Mouse (Mus musculus): Measurements from ENCODE around the gene Wdr70. TPM values are rescaled to one million over a fixed set of nuclear protein-coding genes. Genes with fewer than 3 reads are reported as not detected.

Gene Wdr70
- polyA plus RNA-seq, 1 experiment from 2014 or later: 92.2 TPM

DNA sequence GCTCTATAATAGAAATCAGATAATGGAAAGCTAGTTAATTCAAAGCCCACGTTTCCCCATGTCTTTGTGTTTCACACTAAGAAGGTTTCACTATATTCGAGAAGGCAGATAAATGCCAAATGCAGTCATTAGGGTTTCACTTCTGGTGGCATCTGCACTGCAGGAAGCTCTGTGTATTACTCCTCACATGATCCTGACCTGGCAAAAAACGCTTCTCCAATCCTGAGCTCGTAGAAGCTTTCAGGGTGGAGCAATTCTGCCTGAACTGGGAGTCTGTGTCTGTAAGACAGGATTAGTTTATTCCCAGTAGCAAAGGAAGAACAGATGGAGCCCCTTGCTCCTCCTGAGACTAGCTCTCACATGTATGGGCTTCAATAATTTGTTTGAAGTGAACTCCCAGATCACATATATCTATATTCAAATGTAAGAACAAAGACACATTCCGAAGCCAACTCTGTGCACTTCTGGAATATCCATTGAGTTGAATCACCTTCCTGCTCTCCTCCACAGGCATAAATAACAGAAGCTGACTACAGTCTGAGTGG lies 192.4 kb downstream of the Wdr70 start:
- 86% methylated on average over 5 of the region's 5 CpGs for WGBS
- H3K27me3 ChIP-seq (ENCODE audit: low read depth, poor library complexity, severe bottlenecking): no peaks in the 10 kb centered on the region
- no peak for DNase-seq (ENCODE audit: low spot score)
- peaks cover 9% of the 10 kb centered on the region; the same call in 1 of the 2 replicates for H3K36me3 ChIP-seq
- H3K4me3 ChIP-seq: no peak overlapping the region
- no peaks in the 10 kb centered on the region; the same call in 1 of the 2 replicates for H3K4me1 ChIP-seq
- H3K9me3 ChIP-seq (replicated peaks): no peaks in the 10 kb centered on the region; the same call in 1 of the 2 replicates
- no peak overlapping the region for H3K27ac ChIP-seq (replicated peaks)

DNA sequence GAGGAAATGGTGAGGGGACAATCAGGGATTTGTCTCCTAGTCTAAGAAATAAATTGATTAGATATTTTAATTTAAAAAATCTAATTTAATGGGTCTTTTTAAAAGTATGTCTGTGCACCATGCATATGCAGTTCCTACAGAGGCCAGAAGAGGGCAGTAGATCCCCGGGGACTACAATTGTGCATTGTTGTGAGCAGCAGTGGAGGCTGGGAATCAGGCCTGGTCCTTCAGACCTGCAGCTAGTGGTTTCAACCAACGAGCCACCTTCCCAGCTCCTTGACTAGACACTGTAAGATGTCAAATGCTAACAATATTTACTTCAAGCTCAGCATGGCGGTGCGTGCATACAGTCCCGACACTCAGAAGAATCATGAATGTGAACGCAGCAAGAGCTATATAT lies 199.7 kb downstream of the Wdr70 start:
- no peak for DNase-seq (ENCODE audit: low spot score)
- H3K4me1 ChIP-seq: no peaks in the 10 kb centered on the region
- H3K27ac ChIP-seq (replicated peaks): no peak overlapping the region
- H3K9me3 ChIP-seq (replicated peaks): no peaks in the 10 kb centered on the region; the same call in 1 of the 2 replicates
- no peaks in the 10 kb centered on the region for H3K36me3 ChIP-seq
- no peaks in the 10 kb centered on the region for H3K27me3 ChIP-seq (ENCODE audit: low read depth, poor library complexity, severe bottlenecking)
- WGBS: 95% methylated on average over 6 of the region's 6 CpGs
- H3K4me3 ChIP-seq: no peak overlapping the region

DNA sequence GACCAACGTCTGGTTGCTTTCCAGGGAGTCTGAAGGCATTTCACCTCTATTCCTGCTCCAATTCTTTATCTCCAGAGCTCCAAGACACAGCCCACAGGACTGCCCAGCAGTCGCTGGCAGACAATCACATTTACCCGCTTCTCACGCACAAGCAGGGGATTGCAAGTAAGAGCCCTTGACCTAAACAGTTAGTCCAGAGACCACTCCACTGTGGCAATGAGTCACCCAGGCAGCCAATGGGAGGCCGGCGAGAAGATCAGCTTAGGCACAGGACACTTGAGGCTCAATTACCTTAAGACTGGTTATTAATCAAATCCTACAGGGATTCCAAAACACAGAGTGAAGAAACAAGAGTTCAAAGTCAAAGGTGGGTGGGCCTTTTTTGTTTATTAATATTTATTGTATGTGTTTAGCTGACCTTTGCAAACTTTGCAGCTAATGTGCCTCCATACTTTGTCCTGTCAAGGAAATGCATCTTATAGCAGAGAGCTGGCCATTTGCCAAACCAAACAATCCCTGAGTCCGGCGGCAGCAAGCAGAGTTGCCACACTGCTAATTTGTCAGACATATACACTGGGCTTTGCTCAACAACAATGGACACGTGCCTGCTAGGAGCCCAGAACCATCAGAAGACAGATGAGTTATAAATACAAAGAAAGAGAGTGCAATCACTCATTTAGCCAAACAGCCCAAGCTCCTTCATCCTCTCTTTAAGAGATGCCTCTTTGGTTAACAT lies 207.3 kb downstream of the Wdr70 start:
- WGBS: 74% methylated on average over 9 of the region's 9 CpGs
- DNase-seq (ENCODE audit: low spot score): no peak
- peak overlapping the region; percentile 46 for H3K27ac ChIP-seq (replicated peaks)

DNA sequence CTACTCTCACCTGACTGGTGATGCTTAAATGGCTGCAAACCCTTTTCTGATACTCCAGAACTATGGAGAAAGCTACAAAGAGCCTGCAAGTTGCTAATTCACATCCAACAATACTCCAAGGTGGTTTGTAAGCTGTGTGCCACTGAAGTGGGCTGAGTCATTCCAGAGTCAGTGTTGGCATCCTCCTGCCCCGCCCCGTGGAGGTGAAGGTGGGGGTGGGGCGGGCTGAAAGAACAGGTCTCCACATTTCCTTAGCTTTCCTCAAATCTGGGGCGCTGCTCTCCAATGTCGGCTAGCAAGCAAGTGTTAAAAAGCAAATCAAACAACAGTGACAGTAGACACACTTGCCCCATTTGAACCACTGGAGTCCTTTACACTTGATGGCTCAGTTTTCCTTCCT lies 208.7 kb downstream of the Wdr70 start:
- 0 out of 2 replicates have a peak, but pooled peaks cover 4% of the 10 kb centered on the region for H3K36me3 ChIP-seq
- WGBS: 70% methylated on average over 5 of the region's 5 CpGs
- no peak for DNase-seq (ENCODE audit: low spot score)
- H3K4me1 ChIP-seq: peaks cover 52% of the 10 kb centered on the region
- H3K27me3 ChIP-seq (ENCODE audit: low read depth, poor library complexity, severe bottlenecking): peaks cover 39% of the 10 kb centered on the region
- no peaks in the 10 kb centered on the region for H3K9me3 ChIP-seq (replicated peaks)
- H3K4me3 ChIP-seq: no peak overlapping the region
- H3K27ac ChIP-seq (replicated peaks): peak overlapping the region; percentile 71

More for the DNA sequence above, 207.3 kb downstream of the Wdr70 start:
- H3K9me3 ChIP-seq (replicated peaks): no peaks in the 10 kb centered on the region
- no peaks in the 10 kb centered on the region for H3K36me3 ChIP-seq
- no peak overlapping the region for H3K4me3 ChIP-seq
- peaks cover 46% of the 10 kb centered on the region for H3K4me1 ChIP-seq
- H3K27me3 ChIP-seq (ENCODE audit: low read depth, poor library complexity, severe bottlenecking): peaks cover 28% of the 10 kb centered on the region

DNA sequence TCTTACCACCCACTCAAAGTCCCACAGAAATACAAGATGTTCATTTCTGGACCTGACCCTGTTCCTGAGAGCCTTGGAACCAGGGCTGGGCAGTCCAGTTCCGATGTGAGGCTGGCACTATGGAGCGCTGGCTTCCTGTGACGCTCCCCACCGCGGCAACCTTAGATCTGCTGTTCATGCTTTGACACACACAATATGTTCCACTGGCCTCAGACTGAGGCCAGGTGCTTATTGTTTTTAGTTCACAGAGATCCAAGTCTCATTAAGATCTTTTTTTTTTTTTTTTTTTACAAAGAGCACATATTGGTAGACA lies 209.7 kb downstream of the Wdr70 start:
- no peaks in the 10 kb centered on the region for H3K9me3 ChIP-seq (replicated peaks)
- H3K27ac ChIP-seq (replicated peaks): peak overlapping the region; percentile 75
- no peak overlapping the region for H3K4me3 ChIP-seq
- H3K27me3 ChIP-seq (ENCODE audit: low read depth, poor library complexity, severe bottlenecking): peaks cover 39% of the 10 kb centered on the region
- peaks cover 59% of the 10 kb centered on the region for H3K4me1 ChIP-seq
- peaks cover 4% of the 10 kb centered on the region; the same call in 1 of the 2 replicates for H3K36me3 ChIP-seq
- no peak for DNase-seq (ENCODE audit: low spot score)
- WGBS: 59% methylated on average over 5 of the region's 5 CpGs

DNA sequence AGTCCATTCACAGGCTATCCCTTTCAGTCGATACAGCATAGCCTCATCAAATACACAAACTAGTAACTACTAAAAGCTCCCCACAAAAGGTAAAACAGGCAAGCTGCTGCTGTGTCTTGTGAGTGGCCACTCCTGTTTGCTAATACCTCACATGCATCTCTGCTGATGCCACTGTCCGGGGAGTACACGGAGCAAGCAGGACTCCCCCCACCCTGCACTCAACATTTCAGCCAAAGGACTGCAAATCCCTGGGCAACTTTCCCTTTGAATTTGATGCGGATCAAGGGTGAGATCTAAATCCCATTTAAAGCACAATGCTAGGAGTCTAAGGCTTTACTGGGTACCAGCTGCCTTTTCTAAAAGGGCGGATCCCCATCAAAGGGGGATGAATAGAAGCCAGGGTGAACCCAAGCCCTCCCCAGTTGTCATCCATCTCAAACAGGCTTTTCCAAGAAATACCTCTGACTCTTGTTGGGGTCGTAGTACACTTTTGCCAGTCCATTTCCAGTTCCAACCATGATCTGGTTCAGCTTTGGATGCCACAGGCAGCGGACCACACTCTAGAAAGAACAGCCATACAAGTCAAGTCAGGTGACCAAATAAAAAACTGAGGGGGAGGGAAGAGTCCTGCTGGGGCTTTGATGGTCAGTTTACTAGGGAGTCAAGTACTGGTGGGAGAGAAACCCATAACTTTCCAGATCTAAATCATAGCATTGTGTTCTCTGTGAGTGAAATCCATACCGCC lies 210.2 kb downstream of the Wdr70 start:
- Histone ChIP-seq H3K4me1 (peaks cover 59% of the 10 kb centered on the region), H3K36me3 (peaks cover 9% of the 10 kb centered on the region), H3K9me3 (replicated peaks) (no peaks in the 10 kb centered on the region), H3K27ac (replicated peaks) (peak overlapping the region; percentile 75), H3K27me3 (ENCODE audit: low read depth, poor library complexity, severe bottlenecking) (peaks cover 39% of the 10 kb centered on the region), H3K4me3 (no peak overlapping the region)
- 33% methylated on average over 8 of the region's 8 CpGs for WGBS
- DNase-seq (ENCODE audit: low spot score): peak; percentile 58

DNA sequence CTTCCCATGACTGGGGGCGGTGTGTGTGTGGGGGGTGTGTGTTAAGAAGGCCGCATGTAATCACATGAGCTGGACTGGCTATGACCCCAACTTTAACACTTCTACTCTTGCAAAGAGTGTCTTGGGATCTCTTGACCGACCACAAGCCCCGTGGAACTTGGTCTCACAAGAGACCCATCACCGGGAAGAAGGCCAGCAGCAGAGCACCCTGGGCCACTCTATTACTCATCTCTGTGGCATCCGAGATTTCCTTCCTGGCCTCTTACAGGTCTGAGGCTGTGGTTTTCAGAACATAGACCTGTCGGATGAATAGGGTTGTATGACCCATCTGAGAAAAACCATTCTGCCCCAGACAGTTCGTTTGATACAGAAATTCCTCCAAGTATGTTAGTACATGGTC lies 212.4 kb downstream of the Wdr70 start:
- 0 out of 2 replicates have a peak, but pooled peaks cover 2% of the 10 kb centered on the region for H3K9me3 ChIP-seq (replicated peaks)
- peaks cover 52% of the 10 kb centered on the region for H3K4me1 ChIP-seq
- WGBS: 92% methylated on average over 8 of the region's 8 CpGs
- no peak overlapping the region for H3K4me3 ChIP-seq
- peaks cover 24% of the 10 kb centered on the region for H3K36me3 ChIP-seq
- H3K27ac ChIP-seq (replicated peaks): no peak overlapping the region
- no peak for DNase-seq (ENCODE audit: low spot score)
- peaks cover 33% of the 10 kb centered on the region for H3K27me3 ChIP-seq (ENCODE audit: low read depth, poor library complexity, severe bottlenecking)

DNA sequence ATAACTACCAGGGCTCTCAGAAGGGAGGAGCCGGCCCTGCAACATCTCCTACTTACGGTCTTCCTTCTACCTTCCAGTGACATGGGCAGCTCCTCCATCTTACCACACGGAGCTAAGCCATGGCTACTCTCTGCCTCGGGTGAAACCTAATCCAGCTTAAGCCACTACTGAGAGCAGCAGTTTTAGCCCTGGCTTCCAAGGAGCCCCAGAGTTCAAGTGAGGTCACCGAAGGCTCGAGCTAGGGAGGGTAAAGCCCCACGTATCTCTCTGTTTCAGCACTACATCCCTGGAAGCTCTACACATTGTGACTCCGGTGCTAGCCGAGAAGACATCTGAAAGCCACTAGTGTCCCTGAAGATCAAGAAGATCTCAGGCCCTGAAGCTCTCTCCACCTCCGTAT lies 213.9 kb downstream of the Wdr70 start:
- H3K27ac ChIP-seq (replicated peaks): peak overlapping the region; percentile 24; the same call in 1 of the 2 replicates
- 0 out of 2 replicates have a peak, but pooled peaks cover 3% of the 10 kb centered on the region for H3K9me3 ChIP-seq (replicated peaks)
- 39% methylated on average over 10 of the region's 10 CpGs for WGBS
- peaks cover 47% of the 10 kb centered on the region for H3K4me1 ChIP-seq
- H3K27me3 ChIP-seq (ENCODE audit: low read depth, poor library complexity, severe bottlenecking): peaks cover 30% of the 10 kb centered on the region
- DNase-seq (ENCODE audit: low spot score): peak; percentile 31
- no peak overlapping the region for H3K4me3 ChIP-seq
- H3K36me3 ChIP-seq: peaks cover 27% of the 10 kb centered on the region

DNA sequence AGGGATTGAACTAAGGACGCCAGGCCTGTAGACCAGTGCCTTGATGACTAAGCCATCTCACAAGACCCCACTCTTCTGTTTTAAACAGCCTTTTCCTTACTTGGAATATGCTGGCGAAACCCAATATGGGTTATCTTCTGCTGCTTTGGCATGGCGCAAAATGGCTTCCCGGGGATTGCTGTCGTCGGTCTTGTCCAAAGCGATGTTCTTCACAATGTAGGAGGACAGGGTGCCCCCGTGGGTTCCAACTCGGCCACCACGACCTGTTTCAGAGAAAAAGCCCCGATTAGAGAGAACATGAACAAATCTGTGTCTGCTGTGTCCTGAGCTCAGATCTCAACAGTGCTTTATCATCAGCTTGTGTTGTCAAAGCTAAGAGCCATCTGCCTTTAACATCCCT lies 214.8 kb downstream of the Wdr70 start:
- peaks cover 27% of the 10 kb centered on the region for H3K36me3 ChIP-seq
- H3K4me1 ChIP-seq: peaks cover 47% of the 10 kb centered on the region
- DNase-seq (ENCODE audit: low spot score): no peak
- 0 out of 2 replicates have a peak, but pooled peaks cover 3% of the 10 kb centered on the region for H3K9me3 ChIP-seq (replicated peaks)
- no peak overlapping the region for H3K4me3 ChIP-seq
- WGBS: 92% methylated on average over 11 of the region's 11 CpGs
- H3K27ac ChIP-seq (replicated peaks): no peak overlapping the region
- H3K27me3 ChIP-seq (ENCODE audit: low read depth, poor library complexity, severe bottlenecking): peaks cover 27% of the 10 kb centered on the region

DNA sequence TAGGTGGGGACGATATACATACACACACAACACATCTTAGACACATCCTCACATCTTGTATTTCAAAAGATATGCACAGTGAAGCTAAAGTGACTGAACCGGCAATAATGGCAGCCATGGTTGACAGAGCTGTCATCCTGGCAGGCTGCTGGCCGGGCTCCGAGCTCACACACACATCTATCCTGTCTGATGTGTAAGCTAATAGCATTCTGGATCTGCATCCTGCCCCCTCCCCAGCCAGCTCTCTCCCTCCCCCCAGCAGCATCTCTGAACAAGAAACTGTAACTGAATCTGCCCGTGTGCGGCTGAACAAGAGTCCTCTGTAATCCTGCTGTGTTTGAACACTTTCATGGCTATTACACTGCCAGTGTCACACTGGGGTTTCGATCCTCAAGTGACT lies 219.1 kb downstream of the Wdr70 start:
- WGBS: 71% methylated on average over 7 of the region's 7 CpGs
- Histone ChIP-seq H3K4me3 (no peak overlapping the region), H3K27me3 (ENCODE audit: low read depth, poor library complexity, severe bottlenecking) (peaks cover 4% of the 10 kb centered on the region; the same call in 1 of the 2 replicates)

DNA sequence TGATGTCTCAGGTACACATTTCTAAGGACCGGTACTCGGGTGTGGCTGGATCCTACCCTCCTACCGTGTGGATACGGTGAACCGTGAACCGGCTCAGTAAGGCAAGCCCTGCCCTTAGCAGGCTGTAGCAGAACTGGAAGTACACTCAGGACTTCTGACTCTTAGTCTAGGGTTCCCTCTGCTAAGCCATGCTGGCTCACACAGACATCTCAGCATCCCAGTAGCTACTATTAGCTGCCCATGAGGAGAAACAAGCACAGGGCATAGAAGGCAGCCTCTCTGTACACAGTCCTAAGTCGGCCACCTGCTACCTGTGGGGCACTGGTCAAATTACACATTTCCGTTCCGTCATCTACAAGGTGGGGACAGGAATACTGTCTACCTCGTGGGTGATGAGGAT lies 220.1 kb downstream of the Wdr70 start:
- Histone ChIP-seq H3K4me3 (no peak overlapping the region), H3K27me3 (ENCODE audit: low read depth, poor library complexity, severe bottlenecking) (peaks cover 4% of the 10 kb centered on the region; the same call in 1 of the 2 replicates), H3K36me3 (peaks cover 18% of the 10 kb centered on the region), H3K27ac (replicated peaks) (no peak overlapping the region), H3K9me3 (replicated peaks) (0 out of 2 replicates have a peak, but pooled peaks cover 3% of the 10 kb centered on the region), H3K4me1 (peaks cover 39% of the 10 kb centered on the region)
- DNase-seq (ENCODE audit: low spot score): no peak
- 80% methylated on average over 10 of the region's 10 CpGs for WGBS

More for the DNA sequence above, 219.1 kb downstream of the Wdr70 start:
- no peak for DNase-seq (ENCODE audit: low spot score)
- peaks cover 23% of the 10 kb centered on the region for H3K36me3 ChIP-seq
- H3K9me3 ChIP-seq (replicated peaks): 0 out of 2 replicates have a peak, but pooled peaks cover 3% of the 10 kb centered on the region
- H3K4me1 ChIP-seq: peaks cover 43% of the 10 kb centered on the region
- no peak overlapping the region for H3K27ac ChIP-seq (replicated peaks)

DNA sequence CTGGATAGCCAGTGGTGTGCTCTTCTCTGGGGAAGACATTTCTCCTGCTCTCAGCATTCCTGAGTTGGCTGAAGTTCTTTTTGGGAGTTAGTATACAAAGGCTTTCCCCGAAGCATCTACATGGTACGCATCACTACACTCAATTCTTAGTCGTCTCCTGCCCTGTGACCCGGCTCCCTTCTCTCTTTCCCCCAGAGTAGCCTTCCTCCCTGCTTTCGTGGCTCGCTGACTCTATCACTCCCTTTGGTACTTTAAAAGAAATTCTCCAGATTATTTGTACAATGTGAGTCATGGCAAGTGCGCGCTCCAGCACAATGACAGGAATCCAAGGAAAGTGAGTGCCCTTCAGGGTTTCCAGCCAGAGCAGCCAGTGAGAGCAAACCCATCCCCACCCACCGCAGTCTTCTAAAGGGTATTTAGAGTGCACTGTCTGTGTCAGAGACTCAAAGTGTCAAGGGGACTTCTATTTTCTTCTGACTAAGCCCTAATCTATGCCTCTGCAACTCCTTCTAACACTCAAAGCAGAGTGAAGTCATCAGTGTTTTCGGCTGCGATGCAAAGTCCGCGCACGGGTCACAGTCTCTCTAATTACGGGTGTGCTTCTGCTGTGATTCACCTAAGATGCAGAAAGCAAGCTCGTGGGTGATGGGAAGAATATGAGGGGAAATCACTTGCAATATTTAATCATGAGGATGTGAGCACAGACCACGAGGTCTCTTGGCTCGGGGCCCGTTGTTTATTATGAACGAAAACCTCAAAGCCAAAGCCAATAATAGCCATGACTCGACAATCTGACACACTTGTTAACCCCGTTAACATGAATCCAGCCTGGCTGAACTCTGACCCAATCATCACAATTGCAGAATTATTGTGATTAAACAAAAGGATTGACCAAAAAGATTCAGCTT lies 221.2 kb downstream of the Wdr70 start:
- Histone ChIP-seq H3K9me3 (replicated peaks) (0 out of 2 replicates have a peak, but pooled peaks cover 3% of the 10 kb centered on the region), H3K4me3 (peak overlapping the region; percentile 36), H3K36me3 (peaks cover 9% of the 10 kb centered on the region), H3K4me1 (peaks cover 39% of the 10 kb centered on the region), H3K27me3 (ENCODE audit: low read depth, poor library complexity, severe bottlenecking) (peaks cover 4% of the 10 kb centered on the region; the same call in 1 of the 2 replicates), H3K27ac (replicated peaks) (peak overlapping the region; percentile 75)
- 42% methylated on average over 22 of the region's 22 CpGs for WGBS
- peak; percentile 50 for DNase-seq (ENCODE audit: low spot score)

Data from midbrain, embryonic 10.5 days (tissue).